Mouse (Mus musculus): ENCODE measurements around the gene Ak9.
A peak's percentile ranks its signal among the peaks of the same experiment; 100 is the strongest.

Ak9 gene

DNA sequence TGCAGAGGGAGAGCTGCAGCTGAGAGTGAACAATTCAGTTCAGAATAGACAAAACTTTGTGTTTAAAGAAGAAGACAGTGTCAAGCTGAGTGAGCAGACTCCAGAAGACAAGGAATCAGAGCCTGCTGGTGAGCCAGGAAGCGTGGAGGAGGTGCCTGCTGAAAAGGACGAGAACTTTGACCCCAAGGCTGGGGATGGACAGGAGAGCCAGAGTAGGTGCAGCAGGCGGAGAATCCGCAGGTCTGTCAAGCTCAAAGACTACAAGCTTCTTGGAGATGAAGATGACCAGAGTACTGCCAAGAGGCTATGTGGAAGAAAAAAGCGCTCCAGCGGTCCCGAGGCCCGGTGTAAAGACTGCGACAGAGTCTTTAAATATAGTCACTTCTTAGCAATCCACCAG is 147.9 kb downstream of the Ak9 start:
- DNase-seq (ENCODE audit: low read depth): no peak

GRCm38 (mm10) chr10:41452791-41453190 is 149.0 kb downstream of the Ak9 start:
- peak; percentile 64 for DNase-seq (ENCODE audit: low read depth)

- no peak for DNase-seq (ENCODE audit: low read depth)
Measured at GRCm38 (mm10) chr10:41459990-41460389, 156.2 kb downstream of the Ak9 start.

DNA sequence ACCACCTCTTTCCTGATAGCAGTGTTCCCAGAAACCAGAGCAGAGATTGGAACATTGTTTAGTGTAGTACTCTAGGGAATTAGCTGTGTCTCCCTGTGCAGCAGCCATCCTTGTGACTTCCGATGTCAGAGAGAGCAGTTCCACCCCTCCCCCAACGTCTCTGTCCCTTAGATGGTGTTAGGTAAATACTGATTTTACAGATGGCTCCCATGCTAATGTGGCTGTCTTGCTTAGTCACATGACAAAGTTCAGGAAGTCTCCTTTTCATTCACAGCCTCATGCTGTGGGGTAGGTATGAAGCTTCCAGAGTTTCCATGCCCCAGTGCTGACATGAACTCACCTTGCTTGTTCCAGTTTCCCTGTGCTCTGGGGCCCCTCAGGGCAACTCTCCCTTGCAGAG is 156.7 kb downstream of the Ak9 start:
- no peak for DNase-seq (ENCODE audit: low read depth)

- no peak for DNase-seq (ENCODE audit: low read depth)
Measured at GRCm38 (mm10) chr10:41461057-41461722, 157.4 kb downstream of the Ak9 start.

GRCm38 (mm10) chr10:41464401-41464955 is 160.7 kb downstream of the Ak9 start:
- no peak for DNase-seq (ENCODE audit: low read depth)

DNA sequence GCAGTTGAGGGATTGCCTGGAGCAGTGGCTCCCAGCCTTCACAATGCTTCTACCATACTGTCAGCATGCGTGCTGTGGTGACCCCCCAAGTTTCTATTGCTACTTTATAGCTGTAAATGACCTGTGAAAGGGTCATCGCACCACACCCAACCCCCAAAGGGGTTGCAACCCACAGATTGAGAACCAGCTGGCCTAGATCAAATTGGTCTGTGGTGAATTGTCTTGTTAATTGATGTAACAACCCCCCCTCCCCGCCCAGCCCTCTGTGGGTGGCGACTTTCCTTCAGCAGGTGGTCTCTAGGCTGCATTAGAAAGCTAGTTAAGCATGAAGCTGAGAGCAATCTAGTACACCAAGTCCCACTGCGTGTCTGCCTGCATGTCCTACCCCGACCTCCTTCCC is 163.5 kb downstream of the Ak9 start:
- DNase-seq (ENCODE audit: low read depth): no peak

DNA sequence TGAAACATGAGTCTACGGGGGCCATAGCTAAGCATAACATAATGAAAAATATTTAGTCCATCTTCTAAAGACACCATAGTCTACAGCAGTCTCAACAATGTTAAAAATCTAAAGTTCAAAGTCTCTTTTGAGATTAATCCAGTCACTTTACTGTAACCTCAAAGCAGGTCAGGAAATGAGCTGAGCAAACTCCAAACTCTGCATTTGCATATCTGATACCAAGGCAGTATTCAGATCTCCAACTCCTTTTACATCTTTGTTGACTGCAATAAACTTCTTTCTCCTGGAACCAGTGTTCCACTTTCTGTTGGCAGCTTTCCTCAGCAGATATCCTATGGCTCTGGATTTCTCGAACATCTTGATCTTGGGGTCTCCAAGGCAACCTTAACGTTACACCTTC is 166.9 kb downstream of the Ak9 start:
- DNase-seq (ENCODE audit: low read depth): no peak

DNA sequence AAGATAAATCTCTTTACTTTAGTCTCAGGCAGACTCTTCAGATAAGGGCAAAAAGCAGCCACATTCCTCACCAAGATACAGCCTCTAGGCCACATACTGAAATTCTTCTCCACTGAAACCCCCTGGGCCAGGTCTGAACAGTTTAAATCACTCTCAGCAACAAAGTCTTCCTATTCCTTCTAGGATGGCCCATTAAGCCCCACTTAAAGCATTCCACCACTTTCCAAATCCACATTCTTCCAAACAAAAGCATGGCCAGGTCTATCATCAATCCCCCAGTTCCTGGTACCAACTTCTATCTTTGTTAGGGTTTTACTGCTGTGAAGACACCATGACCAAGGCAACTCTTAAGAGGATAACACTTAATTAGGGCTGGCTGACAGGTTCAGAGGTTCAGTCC is 168.8 kb downstream of the Ak9 start:
- DNase-seq (ENCODE audit: low read depth): no peak

DNA sequence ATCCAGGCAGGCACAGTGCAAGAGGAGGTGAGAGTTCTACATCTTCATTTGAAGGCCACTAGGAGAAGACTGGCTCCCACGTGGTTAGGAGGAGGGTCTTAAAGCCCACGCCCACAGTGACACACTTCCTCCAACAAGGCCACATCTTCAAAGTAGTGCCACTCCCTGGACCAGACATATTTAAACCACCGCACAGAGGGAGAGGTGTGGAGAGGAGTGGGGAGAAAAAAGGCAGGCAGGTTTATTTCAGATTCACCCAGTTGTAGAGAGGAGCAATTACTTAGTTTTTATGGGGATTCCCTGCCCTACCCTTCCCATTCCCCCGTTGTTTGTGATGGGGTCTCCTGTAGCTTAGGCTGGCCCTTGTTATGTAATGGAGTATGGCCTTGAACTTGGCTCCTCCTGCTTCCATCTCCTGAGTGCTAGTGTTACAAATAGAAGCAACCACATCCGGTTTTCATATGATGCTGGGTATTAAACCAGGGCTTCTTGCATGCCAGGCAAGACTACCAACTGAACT is 169.2 kb downstream of the Ak9 start:
- no peak for DNase-seq (ENCODE audit: low read depth)

DNA sequence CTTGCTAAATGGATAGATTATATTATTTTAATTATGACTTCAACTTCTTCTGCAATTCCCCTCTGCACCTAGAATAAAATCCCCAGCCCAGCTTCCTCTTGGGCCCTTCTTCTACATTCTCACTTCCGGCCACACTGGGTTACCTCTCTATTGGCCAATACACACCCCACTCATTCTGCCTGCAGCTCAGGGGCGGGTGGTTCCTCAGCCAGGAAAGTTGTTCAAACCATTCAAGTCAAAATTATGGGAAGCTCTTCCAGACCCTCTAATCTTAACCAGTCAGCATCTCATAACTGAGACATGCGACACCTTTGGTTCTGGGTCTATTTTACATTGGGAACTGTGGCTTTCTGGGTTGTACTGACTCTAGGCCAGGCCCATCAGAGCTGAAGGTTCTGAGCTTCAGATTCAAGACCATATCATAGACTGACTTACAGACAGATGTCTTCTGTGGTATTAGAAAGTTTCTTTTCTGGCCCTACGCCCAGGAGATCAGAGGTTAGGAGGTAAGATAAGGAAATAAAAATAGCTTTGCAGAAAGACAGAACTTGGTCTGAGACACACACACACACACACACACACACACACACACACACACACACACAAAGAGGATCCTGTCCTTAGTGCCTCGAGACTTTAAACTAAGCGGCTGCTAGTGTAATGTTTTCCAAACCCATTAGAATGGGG is 170.1 kb downstream of the Ak9 start:
- DNase-seq (ENCODE audit: low read depth): peak; percentile 35

DNA sequence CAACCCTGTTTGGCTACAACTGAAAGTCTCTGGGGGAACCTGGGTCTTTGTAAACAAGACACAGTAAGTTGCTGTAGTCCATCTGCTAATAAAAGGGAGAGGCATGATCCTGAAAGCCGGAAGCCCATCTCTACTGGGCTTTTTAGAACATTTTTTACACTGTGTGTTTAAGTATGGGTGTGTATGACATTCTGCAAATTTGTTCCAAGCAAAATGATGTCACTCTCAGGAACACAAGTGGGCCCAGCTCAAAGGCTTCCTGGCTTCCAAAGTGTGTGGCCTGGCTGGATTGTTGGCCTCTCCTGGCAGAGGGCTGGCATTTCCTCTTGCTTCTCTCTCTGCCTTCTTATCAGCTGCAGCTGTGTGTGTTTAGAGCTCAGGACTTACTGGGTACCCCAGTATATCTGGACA is 171.2 kb downstream of the Ak9 start:
- peak; percentile 22 for DNase-seq (ENCODE audit: low read depth)

GRCm38 (mm10) chr10:41476171-41477017 is 172.6 kb downstream of the Ak9 start, which contains the start of gene Mical1:
Gene Mical1 (plus strand): TSS chr10:41476314.
- DNase-seq (ENCODE audit: low read depth): peak; percentile 39

- no peak for DNase-seq (ENCODE audit: low read depth)
Measured at GRCm38 (mm10) chr10:41477018-41477277, 173.2 kb downstream of the Ak9 start.

DNA sequence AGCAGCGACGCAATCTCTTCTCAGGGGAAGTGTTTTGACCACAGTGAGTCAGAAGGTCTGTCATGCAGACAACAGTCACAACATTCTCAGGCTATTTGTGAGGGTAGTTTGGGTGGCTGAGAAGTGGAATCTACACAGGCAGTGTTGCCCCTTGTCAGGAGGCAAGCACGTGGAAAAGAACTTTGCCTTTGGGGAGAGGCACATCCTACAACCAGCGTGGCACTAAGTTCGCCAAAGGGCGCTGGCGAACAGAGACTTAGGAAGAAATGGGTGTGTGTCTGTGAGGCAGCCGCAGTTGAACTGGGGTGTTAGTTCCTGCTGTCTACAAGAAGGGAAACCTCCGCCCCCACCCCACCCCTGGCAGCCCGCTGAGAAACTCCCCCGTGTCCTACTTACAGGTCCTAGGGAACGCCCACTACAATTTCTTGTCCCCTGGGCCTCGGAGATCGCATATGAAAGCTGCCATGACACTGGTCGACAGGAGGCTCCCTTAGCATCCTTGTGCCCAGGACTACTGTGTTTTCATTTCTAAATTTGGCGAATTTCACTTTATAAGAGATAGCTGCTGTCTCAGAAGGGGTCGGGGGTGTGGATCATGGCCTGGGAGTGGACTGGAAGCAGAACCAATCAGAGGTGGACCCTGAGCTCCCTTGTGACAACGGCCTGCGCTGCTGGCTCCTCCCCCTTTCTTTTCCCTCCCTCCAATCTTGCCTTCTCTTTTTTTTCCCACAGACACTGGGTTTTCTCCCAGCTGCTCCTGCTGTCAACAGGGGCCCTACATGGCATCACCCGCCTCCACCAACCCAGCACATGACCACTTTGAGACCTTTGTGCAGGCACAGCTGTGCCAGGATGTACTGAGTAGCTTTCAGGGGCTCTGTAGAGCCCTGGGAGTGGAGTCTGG is 173.8 kb downstream of the Ak9 start:
- DNase-seq (ENCODE audit: low read depth): peak; percentile 79

GRCm38 (mm10) chr10:41479961-41480360 is 176.2 kb downstream of the Ak9 start:
- no peak for DNase-seq (ENCODE audit: low read depth)

DNA sequence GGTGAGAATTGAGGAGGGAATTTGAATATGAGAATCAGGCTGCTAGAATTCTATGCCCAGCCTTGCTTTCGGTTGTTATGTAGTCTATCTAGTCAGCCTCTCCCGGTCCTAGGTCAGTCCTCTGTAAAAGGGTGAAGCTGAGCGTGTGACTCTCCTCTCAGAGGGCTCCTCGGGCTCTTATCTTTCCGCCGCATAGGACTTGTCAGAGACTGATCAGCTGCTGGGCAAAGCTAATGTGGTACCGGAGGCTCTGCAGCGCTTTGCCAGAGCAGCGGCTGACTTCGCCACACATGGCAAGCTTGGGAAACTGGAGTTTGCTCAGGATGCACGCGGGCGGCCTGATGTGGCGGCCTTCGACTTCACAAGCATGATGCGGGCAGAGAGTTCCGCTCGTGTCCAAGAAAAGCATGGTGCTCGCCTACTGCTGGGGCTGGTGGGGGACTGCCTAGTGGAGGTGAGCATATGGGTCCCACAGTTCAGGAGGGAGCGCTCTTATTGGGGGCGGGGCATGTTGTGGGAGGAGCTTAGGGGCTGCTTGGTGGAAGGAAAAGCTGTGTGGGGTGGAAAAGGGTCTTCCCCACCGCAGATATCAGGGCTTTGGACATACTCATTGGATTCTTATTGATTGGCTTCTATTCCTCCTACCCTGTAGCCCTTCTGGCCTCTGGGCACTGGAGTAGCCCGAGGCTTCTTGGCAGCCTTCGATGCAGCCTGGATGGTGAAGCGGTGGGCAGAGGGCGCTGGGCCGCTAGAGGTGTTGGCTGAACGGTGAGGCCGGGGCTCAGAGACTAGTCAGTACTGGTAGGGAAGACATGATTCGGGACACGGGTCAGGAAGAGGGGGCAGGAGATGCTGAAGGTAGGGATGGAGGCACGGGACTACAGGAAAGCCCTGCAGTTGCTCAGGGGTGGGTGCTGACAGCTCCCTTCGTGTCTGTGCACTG is 177.4 kb downstream of the Ak9 start:
- no peak for DNase-seq (ENCODE audit: low read depth)

- DNase-seq (ENCODE audit: low read depth): no peak
Measured at GRCm38 (mm10) chr10:41482446-41482845, 178.7 kb downstream of the Ak9 start.
